Mouse (Mus musculus): ENCODE measurements around the gene 2210016L21Rik.

The 2210016L21Rik gene

DNA sequence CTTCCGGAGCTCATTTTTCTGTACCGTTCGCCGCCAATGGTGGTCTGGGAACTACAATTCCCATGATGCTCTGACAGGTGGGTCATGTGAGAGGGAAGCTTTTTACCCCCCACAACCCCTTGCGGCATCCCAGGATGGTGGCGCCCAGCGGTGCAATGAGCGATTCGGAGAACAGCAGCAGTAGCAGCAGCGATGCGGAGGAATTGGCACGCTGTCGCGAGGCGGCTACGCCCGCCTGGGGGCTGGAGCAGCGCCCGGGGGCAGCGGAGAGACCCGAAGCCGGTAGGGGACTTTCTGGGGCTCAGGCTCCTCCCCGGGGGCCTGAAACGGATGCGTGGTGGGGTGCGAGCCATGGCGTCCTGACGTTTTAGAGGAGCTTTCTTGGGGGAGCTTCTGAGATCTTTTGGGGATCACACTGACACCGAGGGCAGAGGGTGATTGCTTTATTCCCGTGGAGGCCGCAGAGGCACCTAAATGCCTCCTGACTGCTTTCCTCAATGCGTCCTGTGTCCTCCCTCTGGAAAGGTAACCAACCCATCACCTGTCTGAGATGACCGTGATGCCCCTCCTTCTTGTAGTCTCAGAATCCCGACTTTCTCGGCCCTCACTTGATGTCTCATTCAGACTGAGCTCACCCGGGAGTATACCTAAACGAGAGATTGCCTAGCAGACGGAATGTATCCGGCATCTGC lies at the start of gene 2210016L21Rik:
2210016L21Rik (plus strand) TSS at position 85 of the 692 bp plus-strand sequence.
- no peak for TF ChIP-seq GATA4 (IDR thresholded peaks at IDR 0.05; ENCODE audit: insufficient replicate concordance, low read length)

DNA sequence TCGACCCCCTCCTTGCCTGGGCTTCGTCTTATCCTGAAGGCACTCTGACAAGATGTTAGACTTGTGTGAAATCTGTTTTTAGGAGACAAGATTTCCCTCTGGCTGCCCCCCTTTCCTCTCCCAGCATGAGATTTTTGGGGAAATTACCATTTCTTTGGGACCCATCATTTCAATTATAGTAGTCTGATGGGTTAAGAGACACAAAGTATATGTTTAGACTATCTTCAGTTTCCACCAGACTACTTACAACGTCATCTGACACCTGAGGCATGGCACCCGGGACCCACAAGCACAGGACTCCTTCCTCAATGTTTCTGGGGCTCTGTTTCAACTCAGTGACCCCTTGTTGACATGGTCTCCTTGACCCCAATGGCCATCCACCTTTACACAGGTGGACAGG lies 46.4 kb upstream of the 2210016L21Rik start:
- no peak for TF ChIP-seq GATA4 (IDR thresholded peaks at IDR 0.05; ENCODE audit: insufficient replicate concordance, low read length)

DNA sequence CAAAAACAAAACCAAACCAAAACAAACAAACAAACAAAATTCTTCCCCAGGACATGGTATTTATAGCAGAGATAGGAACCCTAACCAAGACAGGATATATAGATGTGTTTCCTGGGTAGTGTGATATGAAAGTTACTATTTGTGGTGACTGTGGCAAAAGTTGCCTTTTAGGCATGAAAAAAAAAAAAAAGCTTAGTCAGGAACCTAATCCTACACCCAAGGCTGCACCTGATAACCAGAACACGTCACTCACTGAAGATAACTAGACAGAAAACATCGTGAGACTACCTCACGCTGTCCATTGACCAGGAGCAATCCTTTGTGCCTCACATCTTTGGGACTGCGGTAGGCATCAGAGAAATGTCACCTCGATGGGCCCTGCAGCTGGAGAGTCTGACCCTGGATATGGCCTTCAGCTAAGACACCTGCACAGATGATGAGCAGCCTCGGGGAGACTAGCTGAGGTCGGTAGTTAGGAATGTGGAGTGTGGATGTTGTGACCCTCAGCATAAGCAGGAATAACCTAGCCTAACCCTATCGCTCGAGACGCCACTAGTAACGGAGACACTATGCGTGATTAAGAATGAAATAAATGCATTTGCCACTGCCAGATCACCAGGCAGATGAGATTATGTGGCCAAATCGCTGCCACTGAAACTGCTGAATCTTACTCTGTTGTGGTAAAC lies 45.1 kb upstream of the 2210016L21Rik start, which contains the start of gene Oasl2:
Oasl2 (plus strand) TSS at position 249 of the 686 bp plus-strand sequence.
- TF ChIP-seq GATA4 (IDR thresholded peaks at IDR 0.05; ENCODE audit: insufficient replicate concordance, low read length) = no peak

DNA sequence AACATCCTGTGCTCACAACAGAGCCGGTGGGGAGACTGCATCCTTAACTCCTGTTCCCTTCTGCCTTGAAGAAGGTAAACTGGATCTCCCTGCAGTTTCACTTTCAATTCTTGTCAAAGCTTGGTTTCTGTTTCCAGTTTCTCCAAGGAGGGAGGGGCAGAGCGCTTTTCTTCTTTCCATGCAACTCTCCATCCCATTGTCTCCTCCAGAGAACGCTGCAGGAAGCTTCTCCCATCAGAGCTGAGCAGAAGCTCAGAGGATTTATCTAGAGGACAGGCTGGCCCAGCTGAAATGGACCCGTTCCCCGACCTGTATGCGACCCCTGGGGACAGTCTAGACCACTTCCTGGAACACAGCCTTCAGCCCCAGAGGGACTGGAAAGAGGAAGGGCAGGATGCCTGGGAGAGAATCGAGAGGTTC lies 44.6 kb upstream of the 2210016L21Rik start:
- no peak for TF ChIP-seq GATA4 (IDR thresholded peaks at IDR 0.05; ENCODE audit: insufficient replicate concordance, low read length)

DNA sequence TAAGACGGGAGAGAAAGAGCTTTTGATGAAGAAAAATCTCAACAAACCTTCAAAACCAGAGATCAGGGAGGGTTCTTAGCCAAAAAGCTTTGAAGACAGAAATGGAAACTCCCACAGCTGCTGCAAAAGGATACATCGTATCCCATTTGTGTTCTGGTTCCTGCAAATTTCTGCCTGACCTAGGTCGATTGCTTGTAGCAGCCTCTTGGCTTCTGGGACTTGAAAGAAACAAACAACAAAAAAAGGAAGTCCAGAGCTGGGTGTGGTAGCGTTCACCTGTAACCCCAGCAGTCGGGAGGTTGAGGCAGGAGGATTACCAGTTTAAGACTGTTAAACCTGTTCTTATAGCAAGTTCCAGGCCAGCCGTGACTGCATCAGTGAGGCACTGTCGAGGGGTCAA lies 43.1 kb upstream of the 2210016L21Rik start:
- TF ChIP-seq GATA4 (IDR thresholded peaks at IDR 0.05; ENCODE audit: insufficient replicate concordance, low read length) = no peak

DNA sequence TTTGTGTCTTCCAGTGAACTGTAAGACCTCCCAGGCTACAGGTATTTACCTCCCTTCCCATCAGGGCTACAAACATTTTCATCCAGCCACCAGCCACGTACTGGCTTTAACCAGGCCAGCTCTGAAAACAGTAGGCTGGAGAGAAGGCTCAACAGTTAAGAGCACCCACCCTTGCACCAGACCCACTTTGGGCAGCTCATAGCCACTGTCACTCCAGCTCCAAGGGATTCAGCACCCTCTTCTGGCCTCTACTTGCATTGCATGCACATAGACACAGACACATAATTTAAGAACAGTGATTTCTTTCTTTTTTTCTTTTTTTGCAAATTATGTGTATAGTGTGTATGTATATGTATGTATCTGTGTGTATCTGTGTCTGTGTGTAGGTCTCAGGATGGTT lies 39.5 kb upstream of the 2210016L21Rik start:
- no peak for TF ChIP-seq GATA4 (IDR thresholded peaks at IDR 0.05; ENCODE audit: insufficient replicate concordance, low read length)

DNA sequence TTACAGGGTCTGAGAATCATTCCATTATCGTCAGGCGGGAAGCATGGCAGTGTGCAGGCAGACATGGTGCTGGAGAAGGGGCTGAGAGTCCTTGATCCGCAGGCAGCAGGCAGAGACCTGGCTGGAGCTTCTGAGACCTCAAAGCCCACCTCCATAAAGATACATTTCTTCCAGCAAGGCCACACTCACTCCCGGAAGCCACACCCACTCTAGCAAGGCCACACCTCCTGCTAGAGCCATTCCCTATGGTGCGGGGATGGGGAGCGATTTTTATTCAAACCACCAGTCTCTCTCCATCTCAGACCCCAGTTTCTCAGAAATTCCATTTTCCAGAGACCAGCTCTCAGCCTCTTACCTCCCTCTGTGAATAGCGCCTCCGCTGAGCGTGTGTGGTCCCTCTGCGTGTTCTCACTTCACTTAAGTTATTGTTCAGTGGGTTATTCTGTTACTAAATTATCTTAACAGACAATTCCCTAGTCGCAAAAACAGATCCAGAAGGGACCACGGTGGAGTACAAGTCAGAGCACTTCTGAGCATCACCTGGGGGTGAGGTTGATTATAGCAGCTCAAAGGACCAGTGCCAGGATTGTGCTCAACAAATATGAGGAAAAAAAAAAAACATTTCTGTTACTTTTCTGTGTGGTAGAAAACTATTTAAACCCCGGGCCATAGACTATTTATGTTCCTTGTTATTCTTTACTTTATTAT lies 33.2 kb upstream of the 2210016L21Rik start:
- no peak for TF ChIP-seq GATA4 (IDR thresholded peaks at IDR 0.05; ENCODE audit: insufficient replicate concordance, low read length)

DNA sequence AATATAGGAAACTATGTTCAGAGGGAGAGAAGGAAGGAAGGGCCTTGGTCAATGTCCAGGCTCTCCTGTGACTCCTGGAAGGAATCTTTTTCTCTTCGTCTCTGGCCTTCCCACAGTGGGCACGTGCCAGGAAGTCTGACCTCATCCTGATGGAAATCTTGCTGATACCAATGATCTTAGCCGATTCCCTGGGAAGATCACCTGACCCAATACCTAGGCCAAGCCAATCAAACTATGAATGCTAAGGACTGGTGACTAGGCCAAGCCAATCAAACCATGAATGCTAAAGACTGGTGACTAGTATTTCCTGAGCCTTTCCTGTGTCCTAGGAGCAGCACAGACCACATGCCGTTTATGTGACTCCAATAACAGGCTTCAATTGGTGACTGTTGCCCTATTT lies 28.3 kb upstream of the 2210016L21Rik start:
- TF ChIP-seq GATA4 (IDR thresholded peaks at IDR 0.05; ENCODE audit: insufficient replicate concordance, low read length) = no peak

DNA sequence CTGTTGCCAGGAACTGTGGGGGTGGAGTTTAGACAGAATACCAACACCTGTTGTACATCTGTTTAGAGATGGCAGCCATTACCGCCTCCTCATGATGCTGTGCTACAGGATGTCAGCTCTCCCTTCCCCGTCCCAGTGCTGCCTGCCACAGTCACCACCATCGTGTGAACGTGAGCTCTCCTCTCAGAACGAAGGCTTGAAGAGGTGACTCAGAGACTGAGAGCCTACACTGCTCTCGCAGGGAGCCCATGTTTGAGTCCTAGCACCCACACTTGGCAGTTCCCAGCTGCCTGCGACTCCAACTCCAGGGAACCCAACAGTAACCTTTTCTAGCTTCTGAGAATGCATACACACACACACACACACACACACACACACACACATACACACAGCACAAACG lies 27.1 kb upstream of the 2210016L21Rik start:
- TF ChIP-seq GATA4 (IDR thresholded peaks at IDR 0.05; ENCODE audit: insufficient replicate concordance, low read length) = no peak

DNA sequence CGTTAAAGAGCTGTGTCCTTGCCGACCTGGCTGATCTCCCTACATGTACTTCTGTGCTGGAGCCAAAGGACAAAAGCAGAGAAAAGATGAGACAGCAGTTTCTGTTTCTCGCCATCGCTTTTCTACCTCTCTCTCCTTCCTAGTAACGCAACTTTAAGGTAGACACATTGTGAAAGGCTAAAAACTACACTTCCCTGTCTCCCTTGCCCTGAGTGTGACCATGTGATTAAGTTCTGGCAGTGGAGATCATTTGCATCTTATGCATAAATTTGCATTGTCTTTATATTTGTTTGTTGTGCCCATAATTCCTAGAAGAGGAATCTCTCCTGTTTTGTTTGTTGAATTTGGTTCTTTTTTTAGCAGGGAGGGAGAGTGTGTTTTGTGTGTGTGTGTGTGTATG lies 26.1 kb upstream of the 2210016L21Rik start:
- TF ChIP-seq GATA4 (IDR thresholded peaks at IDR 0.05; ENCODE audit: insufficient replicate concordance, low read length) = no peak

DNA sequence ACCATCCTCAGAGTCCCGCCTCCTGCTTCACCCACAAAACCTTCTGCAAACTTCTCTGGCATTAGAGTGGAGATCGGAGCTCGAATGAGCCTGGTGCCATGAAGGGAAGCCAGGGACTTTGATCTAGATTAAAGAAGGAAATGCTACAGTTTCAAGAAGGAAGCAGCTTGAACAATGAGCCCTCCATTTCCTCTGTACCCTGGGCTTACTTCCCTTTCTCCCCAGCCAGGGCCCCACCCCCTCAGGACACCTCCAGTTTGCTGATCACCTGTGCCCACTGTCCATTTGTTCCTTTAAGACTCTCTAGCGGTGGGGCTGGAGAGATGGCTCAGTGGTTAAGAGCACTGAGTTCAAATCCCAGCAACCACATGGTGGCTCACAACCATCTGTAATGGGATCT lies 25.2 kb upstream of the 2210016L21Rik start:
- no peak for TF ChIP-seq GATA4 (IDR thresholded peaks at IDR 0.05; ENCODE audit: insufficient replicate concordance, low read length)

DNA sequence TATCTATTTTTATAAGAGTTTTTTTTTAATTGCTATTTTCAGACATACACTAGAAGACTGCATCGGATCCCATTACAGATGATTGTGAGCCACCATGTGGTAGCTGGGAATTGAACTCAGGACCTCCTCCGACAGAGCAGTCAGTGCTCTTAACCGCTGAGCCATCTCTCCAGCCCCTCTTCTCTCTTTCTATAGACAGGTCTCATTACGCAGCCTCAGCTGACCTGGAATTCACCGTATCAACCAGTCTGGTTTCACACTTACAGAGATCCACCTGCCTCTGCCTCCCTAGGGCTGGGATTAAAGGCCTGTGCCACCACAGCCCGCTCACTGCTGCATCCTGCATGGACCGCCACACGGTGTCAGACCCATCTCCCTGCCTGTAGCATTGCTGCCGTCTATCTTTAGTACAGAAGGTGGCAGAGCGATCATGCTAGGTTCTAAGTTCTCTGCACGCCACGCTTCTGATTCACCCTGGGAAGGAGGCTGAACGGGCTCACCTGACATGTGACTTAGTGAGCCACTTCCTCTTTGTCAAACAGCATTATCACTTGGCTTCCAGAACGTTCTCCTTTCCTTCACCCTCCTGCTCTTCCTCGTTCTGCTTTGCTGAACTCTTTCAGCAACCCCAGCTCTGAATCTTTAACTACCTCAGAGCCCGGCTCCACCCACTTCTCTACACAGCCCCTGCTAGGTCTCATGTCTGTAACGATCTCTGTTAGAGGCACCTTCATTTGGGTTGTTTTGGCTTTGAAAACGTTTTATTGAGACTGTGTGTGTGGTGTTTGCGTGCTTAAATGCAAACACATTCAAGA lies 20.2 kb upstream of the 2210016L21Rik start:
- TF ChIP-seq GATA4 (IDR thresholded peaks at IDR 0.05; ENCODE audit: insufficient replicate concordance, low read length) = no peak

DNA sequence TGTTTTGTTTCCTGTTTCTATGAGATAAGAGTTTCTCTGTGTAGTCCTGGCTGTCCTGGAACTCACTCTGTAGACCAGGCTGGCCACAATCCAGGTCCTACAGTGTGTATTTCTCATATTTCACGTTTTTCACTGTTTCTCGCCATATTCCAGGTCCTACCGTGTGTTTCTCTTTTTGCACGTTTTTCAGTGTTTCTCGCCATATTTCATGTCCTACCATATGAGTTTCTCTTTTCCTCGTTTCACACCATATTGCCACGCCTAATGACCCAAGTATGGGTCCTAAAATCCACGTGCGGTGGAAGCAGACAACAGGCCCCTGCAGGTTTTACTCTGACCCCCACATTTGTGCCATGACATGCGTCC lies 19.6 kb upstream of the 2210016L21Rik start:
- no peak for TF ChIP-seq GATA4 (IDR thresholded peaks at IDR 0.05; ENCODE audit: insufficient replicate concordance, low read length)

DNA sequence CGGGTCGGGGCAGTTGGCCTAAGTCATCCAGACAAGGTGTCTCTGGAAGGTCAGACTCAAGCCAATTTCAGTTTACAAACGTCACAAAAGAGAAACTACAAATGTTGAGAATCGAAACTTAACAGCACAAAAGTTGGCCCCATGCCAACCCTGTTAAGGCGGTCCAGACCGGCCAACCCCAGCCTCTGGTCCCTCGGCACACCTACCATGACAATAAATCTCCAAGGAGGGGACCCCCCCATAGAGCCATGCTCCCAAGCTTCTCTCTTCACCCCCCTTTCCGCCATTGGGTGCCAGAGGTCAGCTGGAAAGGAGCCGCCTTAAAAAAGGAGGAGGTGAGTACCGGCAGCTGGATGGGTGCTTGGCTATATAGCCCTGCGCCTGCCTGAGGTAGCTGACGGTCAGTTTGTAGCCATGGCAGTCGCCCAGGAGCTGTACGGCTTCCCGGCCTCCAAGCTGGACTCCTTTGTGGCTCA lies 18.9 kb upstream of the 2210016L21Rik start, which contains the start of gene Oasl1:
Oasl1 (plus strand) TSS at position 243 of the 476 bp plus-strand sequence.
- TF ChIP-seq GATA4 (IDR thresholded peaks at IDR 0.05; ENCODE audit: insufficient replicate concordance, low read length) = no peak

DNA sequence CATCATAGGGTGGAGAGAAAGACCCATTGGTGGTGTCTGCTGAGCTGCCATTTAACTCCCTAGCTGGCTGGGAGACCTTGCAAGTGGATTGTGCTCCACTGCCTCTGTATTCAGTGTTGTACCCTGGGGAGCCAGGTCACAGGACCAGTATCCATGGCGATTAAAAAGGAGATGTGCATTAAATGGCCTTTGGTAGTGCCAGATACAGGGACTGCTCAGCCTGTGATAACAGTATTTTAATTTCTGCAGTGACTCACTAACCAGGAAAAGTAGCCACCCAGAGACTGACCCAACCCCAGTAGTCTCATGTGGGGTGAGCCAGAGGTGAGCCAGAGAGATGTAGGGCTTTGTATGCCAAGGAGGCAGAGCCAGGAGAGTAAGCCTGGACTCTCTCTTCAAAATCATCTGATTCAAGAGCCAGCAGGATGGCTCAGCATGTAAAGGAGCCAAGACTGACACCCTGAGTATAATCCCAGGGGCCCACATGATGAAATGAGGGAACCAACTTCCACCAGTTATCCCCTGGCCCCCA lies 15.7 kb upstream of the 2210016L21Rik start:
- TF ChIP-seq GATA4 (IDR thresholded peaks at IDR 0.05; ENCODE audit: insufficient replicate concordance, low read length) = no peak

All from liver, adult (tissue).